Mouse (Mus musculus): ENCODE measurements at regions not wholly inside any gene's neighbourhood (a gene's known extent, or its start where the extent isn't known, plus 50 kb on each side); places are given as distances from the start of the nearest gene placed in this dataset.

DNA sequence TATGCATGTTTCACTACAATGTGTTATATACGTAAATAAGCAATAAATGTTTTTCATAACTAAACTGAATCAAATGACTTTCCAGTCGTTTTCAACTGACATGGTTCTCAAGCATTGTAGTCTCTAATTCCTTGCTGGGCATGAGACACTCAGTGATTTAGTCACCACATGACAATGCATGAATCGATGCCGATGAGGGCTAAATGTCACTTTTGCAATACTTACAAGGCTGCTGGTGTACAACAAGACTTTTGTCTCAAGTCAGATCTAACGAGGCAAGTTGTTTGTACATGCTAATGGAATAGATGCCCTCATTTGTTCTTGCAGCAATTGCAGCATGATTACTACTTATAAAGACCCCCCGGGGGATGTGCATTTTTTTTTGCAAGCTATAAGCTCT lies 120.2 kb upstream of the Ifne start:
- H3K9ac ChIP-seq (replicated peaks; ENCODE audit: low read length): no peak overlapping the region
- no peak for DNase-seq (ENCODE audit: low spot score)
- no peak for ATAC-seq (replicated peaks; ENCODE audit: insufficient number of reproducible peaks, low FRiP score, low TSS enrichment, low read depth)
- H3K36me3 ChIP-seq (replicated peaks; ENCODE audit: control insufficient read depth, insufficient read depth, low read depth, low read length): no peaks in the 10 kb centered on the region
- H3K27ac ChIP-seq (replicated peaks; ENCODE audit: low read depth, low read length): no peak overlapping the region
- no peaks in the 10 kb centered on the region for H3K9me3 ChIP-seq (replicated peaks; ENCODE audit: control insufficient read depth, low read length)
- 79% methylated on average over 6 of the region's 6 CpGs for WGBS
- H3K4me2 ChIP-seq (ENCODE audit: low read depth, low read length): no peak overlapping the region
- H3K27me3 ChIP-seq (ENCODE audit: control insufficient read depth, insufficient read depth, low read length): no peaks in the 10 kb centered on the region
- no peak overlapping the region for H3K4me3 ChIP-seq (ENCODE audit: low read depth, low read length)
- H3K4me1 ChIP-seq (ENCODE audit: control insufficient read depth, insufficient read depth, low read length): no peaks in the 10 kb centered on the region

DNA sequence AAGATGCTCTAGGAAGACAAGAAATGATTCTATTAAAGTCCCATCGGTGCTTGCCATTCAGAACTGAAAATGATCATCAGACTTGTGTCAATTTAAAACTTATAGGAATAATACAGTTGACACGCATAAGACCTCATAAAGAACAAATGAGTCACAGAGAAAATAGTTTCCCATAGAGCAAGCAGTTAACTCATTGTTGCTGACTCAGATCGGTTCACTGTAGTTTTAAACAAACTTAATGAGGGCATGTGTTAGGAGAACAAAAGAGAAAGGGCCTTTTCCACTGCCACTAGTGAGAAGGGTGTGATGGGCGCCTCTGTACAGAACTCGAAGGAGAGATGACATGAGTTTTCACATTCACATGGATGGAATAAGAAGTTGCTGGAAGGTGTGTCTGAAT lies 118.3 kb upstream of the Ifne start:
- Histone ChIP-seq H3K36me3 (replicated peaks; ENCODE audit: control insufficient read depth, insufficient read depth, low read depth, low read length) (no peaks in the 10 kb centered on the region), H3K4me2 (ENCODE audit: low read depth, low read length) (no peak overlapping the region), H3K9ac (replicated peaks; ENCODE audit: low read length) (no peak overlapping the region), H3K27me3 (ENCODE audit: control insufficient read depth, insufficient read depth, low read length) (no peaks in the 10 kb centered on the region), H3K9me3 (replicated peaks; ENCODE audit: control insufficient read depth, low read length) (no peaks in the 10 kb centered on the region), H3K27ac (replicated peaks; ENCODE audit: low read depth, low read length) (no peak overlapping the region), H3K4me1 (ENCODE audit: control insufficient read depth, insufficient read depth, low read length) (no peaks in the 10 kb centered on the region), H3K4me3 (ENCODE audit: low read depth, low read length) (no peak overlapping the region)
- WGBS: 83% methylated on average over 5 of the region's 5 CpGs
- ATAC-seq (replicated peaks; ENCODE audit: insufficient number of reproducible peaks, low FRiP score, low TSS enrichment, low read depth): no peak
- no peak for DNase-seq (ENCODE audit: low spot score)

DNA sequence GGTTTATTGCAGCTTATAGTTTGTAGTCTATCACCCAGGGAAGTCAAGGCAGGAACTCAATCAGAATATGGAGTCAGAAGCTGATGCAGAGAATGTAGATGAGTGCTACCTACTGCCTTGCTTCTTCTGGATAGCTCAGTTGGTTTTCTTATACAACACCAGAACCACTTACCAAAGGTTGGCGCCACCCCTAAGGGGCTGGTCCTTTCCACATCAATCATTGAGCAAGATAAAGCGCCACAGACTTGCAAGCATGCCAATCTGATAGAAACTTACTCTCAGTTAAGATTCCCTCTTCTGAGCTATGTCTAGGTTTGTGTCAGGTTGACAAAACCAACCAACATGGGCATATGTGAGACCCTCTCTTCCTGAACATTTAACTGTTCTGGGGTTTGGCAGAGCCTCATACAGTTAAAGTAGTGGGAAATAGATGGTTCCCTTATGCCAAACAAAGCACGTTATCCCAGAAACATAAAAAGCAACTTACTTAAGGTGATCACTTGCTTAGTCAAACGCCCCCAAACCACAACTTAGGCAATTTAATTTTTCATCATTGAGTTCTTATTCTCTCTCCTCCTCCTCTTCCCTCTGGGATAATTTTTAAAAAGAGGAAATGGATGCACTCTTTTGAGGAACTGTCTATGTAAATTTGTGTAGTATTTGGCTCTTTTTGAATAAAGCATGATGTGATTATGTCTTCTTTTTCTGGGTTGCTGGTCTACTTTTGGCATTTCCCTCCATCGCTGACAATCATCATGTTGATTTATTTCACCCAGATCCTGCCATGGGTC lies 115.3 kb upstream of the Ifne start:
- DNase-seq (ENCODE audit: low spot score) (no peak), ATAC-seq (replicated peaks; ENCODE audit: insufficient number of reproducible peaks, low FRiP score, low TSS enrichment, low read depth) (no peak)
- no peak overlapping the region for H3K9ac ChIP-seq (replicated peaks; ENCODE audit: low read length)
- H3K4me2 ChIP-seq (ENCODE audit: low read depth, low read length): no peak overlapping the region
- H3K9me3 ChIP-seq (replicated peaks; ENCODE audit: control insufficient read depth, low read length): no peaks in the 10 kb centered on the region
- no peak overlapping the region for H3K4me3 ChIP-seq (ENCODE audit: low read depth, low read length)
- no peaks in the 10 kb centered on the region for H3K27me3 ChIP-seq (ENCODE audit: control insufficient read depth, insufficient read depth, low read length)
- H3K4me1 ChIP-seq (ENCODE audit: control insufficient read depth, insufficient read depth, low read length): no peaks in the 10 kb centered on the region
- no peak overlapping the region for H3K27ac ChIP-seq (replicated peaks; ENCODE audit: low read depth, low read length)
- WGBS: 79% methylated on average over 5 of the region's 5 CpGs
- H3K36me3 ChIP-seq (replicated peaks; ENCODE audit: control insufficient read depth, insufficient read depth, low read depth, low read length): no peaks in the 10 kb centered on the region

DNA sequence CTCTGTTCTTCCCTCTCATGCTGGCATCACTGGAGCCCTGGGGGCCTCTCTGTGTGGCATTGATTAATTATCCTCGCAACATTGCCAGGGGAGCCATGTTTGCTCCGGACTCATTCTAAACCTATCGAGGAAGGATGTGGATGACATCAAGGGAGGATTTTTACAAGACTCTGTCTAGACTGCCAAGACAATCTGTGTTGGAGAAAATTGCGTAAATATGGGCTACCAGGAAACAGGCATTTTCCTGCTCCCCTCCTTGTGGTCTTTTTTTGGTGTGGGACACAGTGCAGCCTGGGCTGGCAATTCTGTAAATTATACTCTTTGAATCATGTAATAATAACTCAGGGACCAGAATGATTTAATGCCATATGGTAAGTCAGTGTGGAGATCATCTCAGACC lies 114.5 kb upstream of the Ifne start:
- no peaks in the 10 kb centered on the region for H3K4me1 ChIP-seq (ENCODE audit: control insufficient read depth, insufficient read depth, low read length)
- H3K9me3 ChIP-seq (replicated peaks; ENCODE audit: control insufficient read depth, low read length): no peaks in the 10 kb centered on the region
- H3K9ac ChIP-seq (replicated peaks; ENCODE audit: low read length): no peak overlapping the region
- no peaks in the 10 kb centered on the region for H3K27me3 ChIP-seq (ENCODE audit: control insufficient read depth, insufficient read depth, low read length)
- 77% methylated on average over 4 of the region's 4 CpGs for WGBS
- no peak overlapping the region for H3K4me2 ChIP-seq (ENCODE audit: low read depth, low read length)
- no peak overlapping the region for H3K4me3 ChIP-seq (ENCODE audit: low read depth, low read length)
- H3K36me3 ChIP-seq (replicated peaks; ENCODE audit: control insufficient read depth, insufficient read depth, low read depth, low read length): no peaks in the 10 kb centered on the region
- H3K27ac ChIP-seq (replicated peaks; ENCODE audit: low read depth, low read length): no peak overlapping the region
- DNase-seq (ENCODE audit: low spot score): no peak
- ATAC-seq (replicated peaks; ENCODE audit: insufficient number of reproducible peaks, low FRiP score, low TSS enrichment, low read depth): no peak

DNA sequence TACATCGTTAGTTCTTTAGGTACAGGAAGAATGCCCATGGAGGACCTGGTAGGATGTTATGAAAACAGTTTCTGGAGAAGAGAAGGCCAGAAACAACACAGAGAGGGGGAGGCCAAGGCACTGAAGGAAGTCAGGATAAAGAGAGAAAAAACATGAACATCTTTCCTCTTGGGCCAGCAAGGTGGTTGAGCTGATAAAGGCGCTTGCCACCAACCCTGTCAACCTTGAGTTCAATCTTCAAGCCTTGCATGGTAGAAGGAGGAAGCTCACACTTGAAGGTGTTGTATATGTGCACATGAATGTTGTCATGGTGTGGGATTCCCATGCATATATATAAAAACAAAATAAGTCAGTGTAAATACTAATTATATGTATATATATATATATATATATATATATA lies 112.5 kb upstream of the Ifne start:
- Histone ChIP-seq H3K4me1 (ENCODE audit: control insufficient read depth, insufficient read depth, low read length) (no peaks in the 10 kb centered on the region), H3K27me3 (ENCODE audit: control insufficient read depth, insufficient read depth, low read length) (no peaks in the 10 kb centered on the region), H3K27ac (replicated peaks; ENCODE audit: low read depth, low read length) (no peak overlapping the region), H3K4me2 (ENCODE audit: low read depth, low read length) (no peak overlapping the region), H3K36me3 (replicated peaks; ENCODE audit: control insufficient read depth, insufficient read depth, low read depth, low read length) (no peaks in the 10 kb centered on the region), H3K4me3 (ENCODE audit: low read depth, low read length) (no peak overlapping the region), H3K9me3 (replicated peaks; ENCODE audit: control insufficient read depth, low read length) (no peaks in the 10 kb centered on the region), H3K9ac (replicated peaks; ENCODE audit: low read length) (no peak overlapping the region)
- WGBS: 86% methylated on average over 2 of the region's 2 CpGs
- ATAC-seq (replicated peaks; ENCODE audit: insufficient number of reproducible peaks, low FRiP score, low TSS enrichment, low read depth): no peak
- no peak for DNase-seq (ENCODE audit: low spot score)

DNA sequence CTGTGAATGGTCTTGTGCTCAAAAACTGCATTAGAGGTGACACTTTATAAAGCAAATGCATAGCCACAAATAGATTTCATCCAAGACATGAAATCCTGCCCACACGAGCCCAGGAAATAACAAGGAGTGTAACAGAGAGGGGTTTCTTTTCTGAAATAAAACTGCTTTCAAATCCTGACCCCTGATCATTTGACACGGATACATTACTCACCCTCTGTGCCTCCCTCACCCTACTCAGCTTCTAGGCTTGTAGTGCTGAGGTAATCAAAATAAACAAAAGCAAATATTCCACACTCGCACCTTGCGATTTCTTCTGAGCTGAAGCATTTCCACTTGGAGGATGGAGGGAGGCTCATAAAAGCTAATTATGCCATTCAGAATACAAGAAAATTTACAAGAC lies 108.4 kb upstream of the Ifne start:
- no peak for ATAC-seq (replicated peaks; ENCODE audit: insufficient number of reproducible peaks, low FRiP score, low TSS enrichment, low read depth)
- H3K27me3 ChIP-seq (ENCODE audit: control insufficient read depth, insufficient read depth, low read length): no peaks in the 10 kb centered on the region
- H3K9ac ChIP-seq (replicated peaks; ENCODE audit: low read length): no peak overlapping the region
- H3K4me2 ChIP-seq (ENCODE audit: low read depth, low read length): no peak overlapping the region
- no peaks in the 10 kb centered on the region for H3K9me3 ChIP-seq (replicated peaks; ENCODE audit: control insufficient read depth, low read length)
- H3K36me3 ChIP-seq (replicated peaks; ENCODE audit: control insufficient read depth, insufficient read depth, low read depth, low read length): no peaks in the 10 kb centered on the region
- H3K4me3 ChIP-seq (ENCODE audit: low read depth, low read length): no peak overlapping the region
- no peak for DNase-seq (ENCODE audit: low spot score)
- H3K27ac ChIP-seq (replicated peaks; ENCODE audit: low read depth, low read length): no peak overlapping the region
- WGBS: 53% methylated on average over 4 of the region's 4 CpGs
- H3K4me1 ChIP-seq (ENCODE audit: control insufficient read depth, insufficient read depth, low read length): no peaks in the 10 kb centered on the region

DNA sequence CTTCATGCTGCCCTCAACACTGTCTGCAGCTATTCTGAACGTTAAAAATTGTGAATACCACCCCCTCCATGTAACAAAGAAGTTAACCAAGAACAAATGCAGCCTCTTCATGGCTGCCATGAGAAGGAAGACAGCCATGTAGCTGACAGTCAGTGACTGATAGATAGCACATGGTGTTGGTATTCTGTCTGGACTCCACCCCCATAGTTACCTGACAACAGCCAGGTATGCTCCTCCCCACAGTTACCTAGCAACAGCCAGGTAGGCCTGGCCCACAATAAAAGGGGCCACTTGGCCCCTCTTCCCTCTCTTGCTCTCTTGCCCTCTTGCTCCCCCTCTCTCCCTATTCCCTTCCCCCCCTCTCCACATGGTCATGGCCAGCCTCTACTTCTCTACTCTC lies 107.1 kb upstream of the Ifne start:
- Histone ChIP-seq H3K4me3 (ENCODE audit: low read depth, low read length) (no peak overlapping the region), H3K9ac (replicated peaks; ENCODE audit: low read length) (no peak overlapping the region), H3K4me1 (ENCODE audit: control insufficient read depth, insufficient read depth, low read length) (no peaks in the 10 kb centered on the region), H3K27me3 (ENCODE audit: control insufficient read depth, insufficient read depth, low read length) (no peaks in the 10 kb centered on the region), H3K27ac (replicated peaks; ENCODE audit: low read depth, low read length) (no peak overlapping the region), H3K36me3 (replicated peaks; ENCODE audit: control insufficient read depth, insufficient read depth, low read depth, low read length) (no peaks in the 10 kb centered on the region), H3K4me2 (ENCODE audit: low read depth, low read length) (no peak overlapping the region), H3K9me3 (replicated peaks; ENCODE audit: control insufficient read depth, low read length) (no peaks in the 10 kb centered on the region)
- 41% methylated on average over 1 of the region's 1 CpGs for WGBS
- DNase-seq (ENCODE audit: low spot score) (no peak), ATAC-seq (replicated peaks; ENCODE audit: insufficient number of reproducible peaks, low FRiP score, low TSS enrichment, low read depth) (no peak)

DNA sequence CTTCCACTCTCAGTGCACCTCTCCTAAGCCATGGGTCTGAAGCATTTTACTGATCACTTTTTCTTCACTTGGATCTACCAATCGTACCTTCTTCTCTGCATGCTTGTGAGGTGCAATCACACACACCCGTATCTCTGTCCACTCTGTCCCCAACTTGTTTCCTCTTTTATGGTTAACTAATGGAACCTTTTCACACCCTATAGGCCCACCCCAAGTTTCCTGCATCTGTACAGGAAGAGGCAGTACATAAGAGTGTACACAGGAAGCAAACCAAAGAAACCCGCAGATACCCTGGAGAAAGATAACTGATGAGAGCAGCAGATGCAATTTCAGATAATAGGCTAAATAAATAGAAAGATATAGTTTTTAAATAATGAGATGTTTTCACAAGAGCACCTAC lies 102.5 kb upstream of the Ifne start:
- Histone ChIP-seq H3K4me2 (ENCODE audit: low read depth, low read length) (no peak overlapping the region), H3K4me1 (ENCODE audit: control insufficient read depth, insufficient read depth, low read length) (no peaks in the 10 kb centered on the region), H3K27ac (replicated peaks; ENCODE audit: low read depth, low read length) (no peak overlapping the region), H3K4me3 (ENCODE audit: low read depth, low read length) (no peak overlapping the region), H3K27me3 (ENCODE audit: control insufficient read depth, insufficient read depth, low read length) (no peaks in the 10 kb centered on the region), H3K36me3 (replicated peaks; ENCODE audit: control insufficient read depth, insufficient read depth, low read depth, low read length) (no peaks in the 10 kb centered on the region), H3K9ac (replicated peaks; ENCODE audit: low read length) (no peak overlapping the region), H3K9me3 (replicated peaks; ENCODE audit: control insufficient read depth, low read length) (no peaks in the 10 kb centered on the region)
- 91% methylated on average over 3 of the region's 3 CpGs for WGBS
- no peak for ATAC-seq (replicated peaks; ENCODE audit: insufficient number of reproducible peaks, low FRiP score, low TSS enrichment, low read depth)
- no peak for DNase-seq (ENCODE audit: low spot score)
